Mouse (Mus musculus) stomach, embryonic 16.5 days (tissue): ENCODE results near the gene Grik1. TPM values are rescaled to one million over a fixed set of nuclear protein-coding genes. Genes with fewer than 3 reads are reported as not detected.

ENCODE experiments used
- ATAC-seq: fragments of 200-750 bp; cut with Nextera tagmentation; 2 replicates; pipeline ENCODE4 v1.8.0; 2017; ENCODE audit warnings: moderate number of reproducible peaks, moderate TSS enrichment; ENCODE audit not compliant: insufficient read depth, low FRiP score
- H3K27ac ChIP-seq: fragments of 300-500 bp; sonication (generic); 2 replicates; pipeline ENCODE4 v1.5.1; 2014; ENCODE audit warnings: low read length
- H3K27me3 ChIP-seq: fragments of 300-500 bp; sonication (generic); 2 replicates; pipeline ENCODE4 v1.6.1; 2014; ENCODE audit warnings: low read length, control low read depth, mixed read lengths; ENCODE audit not compliant: control insufficient read depth, insufficient read depth
- H3K36me3 ChIP-seq: fragments of 300-500 bp; sonication (generic); 2 replicates; pipeline ENCODE4 v1.6.1; 2014; ENCODE audit warnings: low read length; ENCODE audit not compliant: control insufficient read depth, insufficient read depth
- H3K4me1 ChIP-seq: fragments of 300-500 bp; sonication (generic); 2 replicates; pipeline ENCODE4 v1.6.1; 2014; ENCODE audit warnings: low read length, control low read depth, mixed read lengths; ENCODE audit not compliant: control insufficient read depth, insufficient read depth
- H3K4me2 ChIP-seq: fragments of 300-500 bp; sonication (generic); 2 replicates; pipeline ENCODE4 v1.6.1; 2014; ENCODE audit warnings: low read depth, low read length, mixed read lengths
- H3K4me3 ChIP-seq: fragments of 300-500 bp; sonication (generic); replicated peaks from 2 replicates; pipeline ENCODE4 v1.5.1; 2014; ENCODE audit warnings: mild to moderate bottlenecking, low read length
- H3K9ac ChIP-seq: fragments of 300-500 bp; sonication (generic); 2 replicates; pipeline ENCODE4 v1.6.1; 2014; ENCODE audit warnings: low read length
- H3K9me3 ChIP-seq: fragments of 300-500 bp; sonication (generic); replicated peaks from 2 replicates; pipeline ENCODE4 v1.6.1; 2016; ENCODE audit warnings: low read length, control low read depth; ENCODE audit not compliant: control insufficient read depth
- WGBS: fragments of 180-500 bp; shearing (Covaris S2); extraction: QIAGEN DNeasy Blood & Tissue Kit; methylation state at CpG from one replicate; pipeline ENCODE4 v1.1.7; 2014; 5-methylcytosine and 5-hydroxymethylcytosine counted together
- polyA plus RNA-seq: library from polyadenylated mRNA; unstranded; fragments of >200 nt; fragmentation: Nextera tagmentation; extraction: Ambion mirVana; gene quantifications from 2 replicates; pipeline ENCODE4 v1.2.1, GENCODE M21; 2015

Gene Grik1
- polyA plus RNA-seq, 1 experiment from 2014 or later = 4.2 TPM

GRCm38 (mm10) chr16:88112551-88113138, 177.4 kb downstream of the Grik1 start:
- Histone ChIP-seq H3K4me3 (no peak overlapping the region), H3K9ac (no peak overlapping the region), H3K36me3 (no peaks in the 10 kb centered on the region), H3K27ac (no peak overlapping the region), H3K9me3 (no peaks in the 10 kb centered on the region), H3K4me1 (no peaks in the 10 kb centered on the region), H3K27me3 (no peaks in the 10 kb centered on the region), H3K4me2 (no peak overlapping the region)
- ATAC-seq = no peak
- WGBS = 67% methylated on average over 8 of the region's 8 CpGs

DNA sequence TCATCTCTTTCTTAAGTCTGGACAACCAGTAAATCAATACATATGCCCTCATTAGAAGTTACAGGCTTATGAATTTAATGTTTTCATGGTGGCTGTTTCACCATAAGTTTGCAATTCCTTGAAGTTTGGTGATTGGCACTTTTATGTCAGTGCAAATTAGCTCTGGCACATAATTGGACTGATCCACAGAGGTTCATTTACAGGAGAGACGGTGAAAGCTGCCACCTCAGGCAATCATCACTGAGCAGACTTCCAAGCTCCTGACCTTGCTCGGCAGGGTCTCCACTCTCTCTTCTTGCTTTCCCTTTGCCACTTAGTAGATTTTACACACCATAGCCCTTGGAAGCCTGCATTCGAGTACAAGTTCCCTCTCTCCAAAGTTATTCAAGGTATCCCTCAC, 178.6 kb downstream of the Grik1 start:
- no peak overlapping the region for H3K27ac ChIP-seq
- no peaks in the 10 kb centered on the region for H3K36me3 ChIP-seq
- no peaks in the 10 kb centered on the region for H3K27me3 ChIP-seq
- H3K9me3 ChIP-seq = no peaks in the 10 kb centered on the region
- no peak overlapping the region for H3K9ac ChIP-seq
- no peak for ATAC-seq
- H3K4me3 ChIP-seq = no peak overlapping the region
- no peaks in the 10 kb centered on the region for H3K4me1 ChIP-seq
- 70% methylated on average over 3 of the region's 3 CpGs for WGBS
- no peak overlapping the region for H3K4me2 ChIP-seq

DNA sequence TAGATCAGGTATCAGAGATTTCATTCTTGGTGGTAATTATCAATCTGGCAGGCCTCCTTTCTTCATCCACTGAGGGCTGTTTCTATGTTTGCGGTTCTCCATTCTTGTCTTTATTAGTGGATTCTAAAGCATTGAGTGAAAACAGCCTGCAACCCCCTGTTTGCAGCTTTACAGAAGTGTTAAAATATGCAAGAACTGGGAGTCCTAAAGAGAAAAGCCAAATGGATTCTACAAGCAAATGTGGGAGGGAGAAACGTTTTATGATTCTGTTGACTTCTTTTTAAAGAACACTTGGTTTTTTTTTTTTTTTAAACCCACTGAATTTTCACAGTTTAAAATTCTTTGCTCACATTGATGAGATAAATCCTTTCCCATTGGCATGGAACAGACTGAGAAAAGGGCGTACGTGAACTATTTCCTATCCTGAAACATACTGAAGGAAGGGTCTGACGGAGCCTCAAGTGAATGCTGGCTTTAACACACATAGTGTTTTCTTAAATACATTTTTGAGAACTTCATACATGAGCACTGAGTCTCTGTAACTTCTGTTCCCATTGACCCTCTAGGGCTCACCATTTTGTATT, 195.8 kb downstream of the Grik1 start:
- Histone ChIP-seq H3K4me3 (no peak overlapping the region), H3K36me3 (no peaks in the 10 kb centered on the region), H3K4me2 (no peak overlapping the region), H3K4me1 (no peaks in the 10 kb centered on the region), H3K9ac (no peak overlapping the region), H3K9me3 (no peaks in the 10 kb centered on the region), H3K27ac (no peak overlapping the region), H3K27me3 (no peaks in the 10 kb centered on the region)
- no peak for ATAC-seq
- WGBS = 71% methylated on average over 5 of the region's 5 CpGs

DNA sequence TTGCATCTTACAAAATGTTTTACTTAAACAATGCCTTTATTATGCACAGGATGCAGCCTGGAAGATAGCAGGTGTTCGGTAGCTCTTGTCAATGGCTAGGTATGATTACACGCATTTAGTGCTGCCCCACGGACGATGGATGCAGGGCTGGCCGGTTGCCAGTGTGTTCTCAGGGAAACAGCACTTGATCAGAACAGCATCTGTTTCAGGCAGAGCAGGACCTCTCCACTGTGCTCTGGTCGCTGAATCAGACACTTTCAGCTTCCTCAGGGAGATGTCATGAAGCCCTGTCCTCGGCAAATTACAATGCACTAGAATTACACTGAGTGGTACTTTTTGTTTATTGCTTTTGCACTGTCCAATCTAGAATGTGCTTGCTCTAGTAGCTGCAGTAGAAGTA, 202.8 kb downstream of the Grik1 start:
- H3K4me1 ChIP-seq = no peaks in the 10 kb centered on the region
- no peak overlapping the region for H3K9ac ChIP-seq
- H3K9me3 ChIP-seq = no peaks in the 10 kb centered on the region
- no peaks in the 10 kb centered on the region for H3K36me3 ChIP-seq
- H3K4me3 ChIP-seq = no peak overlapping the region
- H3K27me3 ChIP-seq = no peaks in the 10 kb centered on the region
- ATAC-seq = no peak
- 60% methylated on average over 7 of the region's 7 CpGs for WGBS
- H3K4me2 ChIP-seq = no peak overlapping the region
- no peak overlapping the region for H3K27ac ChIP-seq

GRCm38 (mm10) chr16:88074716-88075115, 215.3 kb downstream of the Grik1 start:
- no peak for ATAC-seq
- 70% methylated on average over 5 of the region's 5 CpGs for WGBS

GRCm38 (mm10) chr16:88060936-88061335, 229.1 kb downstream of the Grik1 start:
- WGBS = 75% methylated on average over 3 of the region's 3 CpGs

More at GRCm38 (mm10) chr16:88074716-88075115, 215.3 kb downstream of the Grik1 start:
- Histone ChIP-seq H3K9ac (no peak overlapping the region), H3K27ac (no peak overlapping the region), H3K4me3 (no peak overlapping the region), H3K27me3 (no peaks in the 10 kb centered on the region), H3K4me1 (no peaks in the 10 kb centered on the region), H3K36me3 (no peaks in the 10 kb centered on the region), H3K4me2 (no peak overlapping the region), H3K9me3 (no peaks in the 10 kb centered on the region)

DNA sequence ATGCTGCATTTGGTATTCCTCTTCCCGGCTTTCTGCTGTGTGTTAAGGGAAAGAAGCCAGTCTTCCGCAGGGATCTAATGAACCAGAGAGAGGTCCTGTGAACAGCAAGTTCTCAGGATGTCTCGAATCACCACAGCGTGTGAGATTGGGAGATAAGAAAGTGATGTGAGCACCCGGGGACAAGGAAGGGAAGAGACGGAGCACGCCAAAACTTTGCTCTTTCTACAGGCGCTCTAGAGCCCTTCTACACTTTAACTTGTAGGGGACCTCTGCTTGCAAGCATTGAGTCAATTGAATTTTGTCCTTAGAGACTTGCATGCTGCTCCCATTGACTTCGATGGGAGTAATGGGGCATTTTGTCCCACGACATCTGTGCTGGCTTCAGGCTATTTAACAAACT, 241.9 kb downstream of the Grik1 start:
- Histone ChIP-seq H3K9me3 (no peaks in the 10 kb centered on the region), H3K4me3 (no peak overlapping the region), H3K4me2 (no peak overlapping the region), H3K27ac (no peak overlapping the region), H3K4me1 (no peaks in the 10 kb centered on the region), H3K36me3 (no peaks in the 10 kb centered on the region), H3K9ac (no peak overlapping the region), H3K27me3 (no peaks in the 10 kb centered on the region)
- 82% methylated on average over 10 of the region's 10 CpGs for WGBS
- ATAC-seq = no peak

More at GRCm38 (mm10) chr16:88060936-88061335, 229.1 kb downstream of the Grik1 start:
- Histone ChIP-seq H3K27ac (no peak overlapping the region), H3K4me2 (no peak overlapping the region), H3K4me3 (no peak overlapping the region), H3K27me3 (no peaks in the 10 kb centered on the region), H3K9ac (no peak overlapping the region), H3K36me3 (no peaks in the 10 kb centered on the region), H3K4me1 (no peaks in the 10 kb centered on the region), H3K9me3 (no peaks in the 10 kb centered on the region)
- ATAC-seq = no peak

DNA sequence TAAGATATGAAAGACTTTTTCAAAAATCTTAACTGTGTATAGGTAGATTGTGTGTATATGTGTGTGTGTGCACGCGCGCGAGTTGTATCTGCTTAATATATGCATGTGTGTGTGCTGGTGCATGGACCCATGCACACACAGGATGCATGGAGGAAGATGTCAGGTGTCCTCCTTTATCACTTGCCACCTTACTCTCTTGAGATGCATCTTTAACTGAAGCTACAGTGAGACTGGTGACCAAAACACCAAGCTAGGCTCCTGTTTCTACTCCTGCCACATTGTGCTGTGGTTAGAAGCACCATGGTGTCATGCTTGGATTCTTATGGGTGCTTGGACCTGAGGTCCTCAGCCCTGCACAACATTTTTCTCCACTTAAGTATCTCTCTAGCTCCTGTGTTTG, 245.7 kb downstream of the Grik1 start:
- H3K9ac ChIP-seq = no peak overlapping the region
- no peaks in the 10 kb centered on the region for H3K27me3 ChIP-seq
- 0 out of 2 replicates have a peak, but pooled peaks cover 2% of the 10 kb centered on the region for H3K4me1 ChIP-seq
- H3K4me3 ChIP-seq = no peak overlapping the region
- no peak overlapping the region for H3K27ac ChIP-seq
- ATAC-seq = no peak
- H3K4me2 ChIP-seq = no peak overlapping the region
- 94% methylated on average over 4 of the region's 4 CpGs for WGBS
- no peaks in the 10 kb centered on the region for H3K9me3 ChIP-seq
- no peaks in the 10 kb centered on the region for H3K36me3 ChIP-seq

DNA sequence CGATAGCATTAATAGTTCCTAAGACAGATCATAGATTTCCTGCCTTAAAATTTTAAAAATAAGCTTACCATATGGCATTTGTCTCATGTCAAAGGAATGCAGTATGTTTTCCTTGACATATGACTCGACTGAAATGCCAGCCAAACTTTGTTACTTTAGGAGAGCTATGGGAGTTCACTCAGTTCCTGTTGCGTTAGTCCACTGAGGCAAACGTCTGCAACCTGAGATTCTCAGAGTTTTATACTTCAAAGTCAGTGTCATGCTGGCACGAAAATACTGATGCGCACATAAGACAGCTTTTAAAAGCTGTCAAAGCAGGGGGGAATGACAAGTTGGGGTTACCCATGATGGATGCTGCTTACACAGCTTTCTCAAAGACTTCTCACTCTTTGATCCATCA, 247.6 kb downstream of the Grik1 start:
- Histone ChIP-seq H3K9me3 (no peaks in the 10 kb centered on the region), H3K9ac (no peak overlapping the region), H3K36me3 (no peaks in the 10 kb centered on the region), H3K27me3 (no peaks in the 10 kb centered on the region), H3K4me1 (0 out of 2 replicates have a peak, but pooled peaks cover 2% of the 10 kb centered on the region), H3K27ac (no peak overlapping the region), H3K4me3 (no peak overlapping the region), H3K4me2 (no peak overlapping the region)
- no peak for ATAC-seq
- WGBS = 34% methylated on average over 6 of the region's 6 CpGs
